Mouse (Mus musculus): ENCODE measurements around the gene Zfp273. TPM values are rescaled to one million over a fixed set of nuclear protein-coding genes. Genes with fewer than 3 reads are reported as not detected.
"Not testable (repeated sequence)": the region's sequence is repeated elsewhere in the genome, so short reads cannot be mapped to it uniquely, and the experiment has no call there.

Gene Zfp273
- 8.0 and 9.2 TPM in 2 replicates for polyA plus RNA-seq (2016; fragmentation: Nextera tagmentation; extraction: Ambion mirVana)

DNA sequence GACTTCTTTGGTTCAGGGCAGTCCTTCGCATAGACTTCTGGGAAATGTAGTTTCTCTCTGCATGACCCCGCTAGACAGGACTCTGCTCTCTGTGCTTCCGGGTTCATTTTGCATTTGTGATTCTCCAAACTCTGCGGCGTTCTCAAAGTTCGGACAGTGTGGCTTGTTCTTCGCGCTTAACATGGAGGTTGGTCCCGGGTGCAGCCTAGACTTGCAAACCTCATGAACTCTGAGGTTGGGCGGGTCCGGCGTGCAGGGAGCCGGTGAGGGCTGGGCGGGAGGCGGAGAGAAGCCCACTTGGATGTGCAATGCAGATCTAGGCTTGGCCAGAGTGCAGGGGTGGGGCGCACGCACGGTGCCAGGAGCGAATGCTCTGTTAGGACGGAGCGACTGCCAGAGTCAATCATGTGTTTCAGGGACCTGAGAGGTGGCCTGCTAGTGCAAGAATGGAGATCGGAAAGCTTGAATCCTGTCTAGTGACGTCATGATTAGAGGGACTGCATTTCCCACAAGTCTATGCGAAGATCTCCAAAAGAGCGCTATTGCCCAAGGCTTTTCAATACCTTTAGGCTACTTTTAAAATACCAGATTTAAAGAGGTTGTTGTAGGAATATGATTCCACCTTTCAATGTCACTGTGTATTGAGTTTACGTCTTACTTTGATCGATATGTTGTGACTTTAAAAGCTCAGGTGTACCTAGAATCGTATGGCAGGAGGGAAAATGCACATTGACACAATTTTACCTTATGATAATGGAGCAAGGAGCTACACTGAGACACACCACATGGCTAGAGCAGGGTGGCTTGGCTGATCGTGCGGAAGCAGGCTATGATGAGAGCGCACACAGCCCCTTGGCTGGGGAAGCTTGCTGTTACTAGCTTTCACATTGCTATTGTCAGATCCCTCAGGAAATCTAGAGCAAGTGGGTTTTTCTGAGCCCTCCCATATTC is at the start of gene Zfp273:
Gene Zfp273, plus strand, starts transcription at position 31 of the 951 bp plus-strand sequence.
- Histone ChIP-seq H3K4me3 (replicated peaks) (peak within 1 kb of the TSS; percentile 77), H3K9me3 (0 out of 2 replicates have a peak, but pooled peaks cover 13% of the 10 kb centered on the region), H3K9ac (replicated peaks) (peak within 1 kb of the TSS; percentile 64), H3K4me1 (replicated peaks) (no peaks in the 10 kb centered on the region), H3K4me2 (peak within 1 kb of the TSS; percentile 75), H3K27ac (peak within 1 kb of the TSS; percentile 89), H3K27me3 (no peaks in the 10 kb centered on the region), H3K36me3 (peaks cover 3% of the 10 kb centered on the region; the same call in 1 of the 2 replicates)
- WGBS: 6% methylated on average over 31 of the region's 31 CpGs
- ATAC-seq (ENCODE audit: insufficient number of reproducible peaks, insufficient read depth, low FRiP score, low TSS enrichment, low read depth): peak; percentile 97

- H3K27me3 ChIP-seq: no peaks in the 10 kb centered on the region
- H3K27ac ChIP-seq: peak within 1 kb of the TSS; percentile 62; the same call in 1 of the 2 replicates
- peak within 1 kb of the TSS; percentile 71 for H3K9ac ChIP-seq (replicated peaks)
- peak within 1 kb of the TSS; percentile 63 for H3K4me3 ChIP-seq (replicated peaks)
- peak; percentile 95 for ATAC-seq (ENCODE audit: insufficient number of reproducible peaks, insufficient read depth, low FRiP score, low TSS enrichment, low read depth)
- H3K9me3 ChIP-seq: 0 out of 2 replicates have a peak, but pooled peaks cover 7% of the 10 kb centered on the region
- no peaks in the 10 kb centered on the region; the same call in 1 of the 2 replicates for H3K4me1 ChIP-seq (replicated peaks)
- peak within 1 kb of the TSS; percentile 80 for H3K4me2 ChIP-seq
- no peaks in the 10 kb centered on the region for H3K36me3 ChIP-seq
- 9% methylated on average over 26 of the region's 26 CpGs for WGBS
Observed at GRCm38 (mm10) chr13:67779265-67780221, 34.0 kb upstream of the Zfp273 start, which contains the start of gene Zfp493. Gene Zfp493 (plus strand): TSS chr13:67779693.

- no peak for ATAC-seq (ENCODE audit: insufficient number of reproducible peaks, insufficient read depth, low FRiP score, low TSS enrichment, low read depth)
- Histone ChIP-seq H3K4me3 (replicated peaks) (no peak overlapping the region), H3K4me1 (replicated peaks) (no peaks in the 10 kb centered on the region), H3K9ac (replicated peaks) (no peak overlapping the region), H3K4me2 (no peak overlapping the region), H3K27me3 (no peaks in the 10 kb centered on the region), H3K27ac (no peak overlapping the region), H3K36me3 (peaks cover 8% of the 10 kb centered on the region), H3K9me3 (peaks cover 8% of the 10 kb centered on the region; the same call in 1 of the 2 replicates)
- WGBS: 93% methylated on average over 10 of the region's 10 CpGs
Observed at GRCm38 (mm10) chr13:67791921-67792455, 21.6 kb upstream of the Zfp273 start.

DNA sequence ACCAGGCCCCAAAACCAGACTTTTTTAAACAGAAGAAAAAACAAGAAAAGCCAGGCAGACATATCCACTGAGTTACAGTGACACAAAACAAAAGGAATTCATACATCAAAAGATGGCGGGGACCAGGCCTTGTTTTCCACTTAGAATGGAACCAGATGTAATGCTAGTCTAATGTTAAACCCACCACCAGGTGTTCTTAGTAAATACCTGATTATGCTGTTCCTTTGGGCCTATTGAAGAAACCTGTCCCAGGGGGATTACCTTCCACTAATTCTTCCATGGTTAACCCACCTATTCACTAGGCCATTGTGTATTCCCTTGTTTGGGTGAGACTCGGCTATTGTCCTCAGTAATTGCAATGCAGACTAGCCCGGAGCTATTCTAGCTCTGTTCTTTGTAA is 14.9 kb upstream of the Zfp273 start:
- Histone ChIP-seq H3K27ac (no peak overlapping the region), H3K4me1 (replicated peaks) (no peaks in the 10 kb centered on the region), H3K4me2 (no peak overlapping the region), H3K36me3 (no peaks in the 10 kb centered on the region), H3K9me3 (no peaks in the 10 kb centered on the region), H3K9ac (replicated peaks) (no peak overlapping the region), H3K27me3 (no peaks in the 10 kb centered on the region), H3K4me3 (replicated peaks) (no peak overlapping the region)
- ATAC-seq (ENCODE audit: insufficient number of reproducible peaks, insufficient read depth, low FRiP score, low TSS enrichment, low read depth): no peak
- 82% methylated on average over 3 of the region's 3 CpGs for WGBS

DNA sequence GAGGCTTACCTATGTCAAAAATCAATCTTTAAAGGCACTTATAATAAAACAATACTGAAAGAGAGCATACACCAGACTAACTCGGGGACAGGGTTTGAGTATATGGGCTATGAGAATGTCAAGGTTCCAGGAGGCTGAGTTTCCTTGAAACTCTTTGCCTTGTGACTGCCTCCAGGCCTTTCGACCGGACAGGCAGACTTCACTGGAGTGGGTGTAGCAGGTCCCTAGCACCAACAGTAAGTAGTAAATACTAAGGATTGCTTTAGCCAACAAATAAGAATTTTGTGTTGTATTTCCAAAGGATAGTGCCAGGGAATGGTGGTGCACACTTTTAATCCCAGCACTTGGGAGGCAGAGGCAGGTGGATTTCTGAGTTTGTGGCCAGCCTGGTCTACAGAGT is 14.4 kb upstream of the Zfp273 start:
- H3K9me3 ChIP-seq; H3K9ac ChIP-seq (replicated peaks); ATAC-seq (ENCODE audit: insufficient number of reproducible peaks, insufficient read depth, low FRiP score, low TSS enrichment, low read depth); H3K4me1 ChIP-seq (replicated peaks); H3K4me2 ChIP-seq; H3K27me3 ChIP-seq; H3K27ac ChIP-seq; H3K4me3 ChIP-seq (replicated peaks); H3K36me3 ChIP-seq: not testable (repeated sequence)
- WGBS: 89% methylated on average over 3 of the region's 3 CpGs

GRCm38 (mm10) chr13:67811651-67812210 is 1.8 kb upstream of the Zfp273 start:
- Histone ChIP-seq H3K9ac (replicated peaks) (no peak overlapping the region), H3K27me3 (no peaks in the 10 kb centered on the region), H3K4me2 (no peak overlapping the region), H3K27ac (no peak overlapping the region), H3K9me3 (0 out of 2 replicates have a peak, but pooled peaks cover 7% of the 10 kb centered on the region), H3K4me3 (replicated peaks) (no peak overlapping the region), H3K4me1 (replicated peaks) (no peaks in the 10 kb centered on the region), H3K36me3 (no peaks in the 10 kb centered on the region; the same call in 1 of the 2 replicates)
- ATAC-seq (ENCODE audit: insufficient number of reproducible peaks, insufficient read depth, low FRiP score, low TSS enrichment, low read depth): no peak
- 60% methylated on average over 1 of the region's 1 CpGs for WGBS

DNA sequence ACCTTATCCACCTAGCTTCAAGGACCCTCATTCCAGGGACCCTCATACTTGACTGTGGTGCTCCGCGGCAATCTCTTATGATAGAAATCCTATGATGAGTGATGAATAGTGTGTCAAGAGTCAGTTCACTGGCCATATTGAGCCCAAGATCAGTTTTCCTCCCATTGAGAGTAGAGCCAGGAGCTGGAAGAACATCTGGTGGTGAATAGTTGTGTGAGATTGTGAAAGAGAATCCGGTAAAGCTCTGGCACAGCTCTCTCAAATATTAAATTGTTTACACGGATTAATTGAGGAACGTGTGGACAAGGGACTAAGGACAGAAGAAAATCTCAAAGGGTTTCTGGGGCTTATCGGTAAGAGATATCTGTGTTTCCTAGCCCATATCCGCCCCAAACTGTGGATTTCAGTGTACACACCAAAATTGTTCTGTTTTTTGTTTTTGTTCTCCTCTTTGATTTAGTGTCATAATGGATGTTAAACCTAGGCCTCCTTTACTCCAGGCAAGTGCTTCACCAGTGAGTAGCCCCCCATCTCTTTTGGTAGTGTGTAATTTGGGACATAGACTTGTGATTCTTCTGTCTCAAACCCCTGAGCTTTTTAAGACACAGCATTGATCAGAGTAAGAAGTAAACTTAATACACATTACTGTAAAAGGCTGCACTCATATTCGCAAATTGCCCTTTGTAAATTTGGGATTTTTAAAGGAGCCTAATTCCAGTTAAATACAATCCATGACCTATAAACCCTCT is 405 bp upstream of the Zfp273 start:
- H3K36me3 ChIP-seq: peaks cover 3% of the 10 kb centered on the region; the same call in 1 of the 2 replicates
- H3K4me2 ChIP-seq: peak overlapping the region; percentile 75; the same call in 1 of the 2 replicates
- no peaks in the 10 kb centered on the region for H3K27me3 ChIP-seq
- H3K27ac ChIP-seq: peak overlapping the region; percentile 89; the same call in 1 of the 2 replicates
- ATAC-seq (ENCODE audit: insufficient number of reproducible peaks, insufficient read depth, low FRiP score, low TSS enrichment, low read depth): peak; percentile 5; the same call in 1 of the 2 replicates
- 0 out of 2 replicates have a peak, but pooled peaks cover 10% of the 10 kb centered on the region for H3K9me3 ChIP-seq
- H3K4me1 ChIP-seq (replicated peaks): no peaks in the 10 kb centered on the region
- WGBS: 80% methylated on average over 8 of the region's 8 CpGs
- H3K9ac ChIP-seq (replicated peaks): no peak overlapping the region
- H3K4me3 ChIP-seq (replicated peaks): peak overlapping the region; percentile 77

DNA sequence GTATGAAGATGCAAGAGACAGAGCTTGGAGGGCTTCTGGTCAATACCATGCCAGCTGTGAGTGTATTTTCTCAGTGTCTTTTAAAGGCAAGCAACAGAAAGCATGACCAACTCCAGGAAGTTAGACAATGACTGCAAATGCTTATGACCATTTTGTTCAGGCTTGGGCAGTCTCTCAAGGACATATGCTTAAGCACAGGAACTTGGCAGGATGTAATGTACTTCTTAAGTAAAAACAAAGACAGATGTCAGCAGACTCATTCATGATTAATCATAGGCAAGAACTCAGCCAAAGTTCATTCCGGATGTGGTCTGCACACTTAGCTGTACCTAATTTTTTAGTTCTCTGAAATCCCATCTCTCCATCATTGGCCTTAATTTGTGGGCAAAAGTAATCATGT is 5.1 kb downstream of the Zfp273 start:
- Histone ChIP-seq H3K4me2 (no peak overlapping the region), H3K9me3 (0 out of 2 replicates have a peak, but pooled peaks cover 22% of the 10 kb centered on the region), H3K27me3 (no peaks in the 10 kb centered on the region), H3K4me3 (replicated peaks) (no peak overlapping the region), H3K27ac (no peak overlapping the region), H3K9ac (replicated peaks) (no peak overlapping the region), H3K4me1 (replicated peaks) (no peaks in the 10 kb centered on the region), H3K36me3 (peaks cover 24% of the 10 kb centered on the region; the same call in 1 of the 2 replicates)
- 96% methylated on average over 1 of the region's 1 CpGs for WGBS
- no peak for ATAC-seq (ENCODE audit: insufficient number of reproducible peaks, insufficient read depth, low FRiP score, low TSS enrichment, low read depth)

GRCm38 (mm10) chr13:67830911-67831336 is 17.4 kb downstream of the Zfp273 start, which contains the start of gene Gm10037:
Gene Gm10037 (plus strand): TSS chr13:67831106.
- H3K4me3 ChIP-seq (replicated peaks): peak within 1 kb of the TSS; percentile 51
- H3K36me3 ChIP-seq: peaks cover 8% of the 10 kb centered on the region
- peak within 1 kb of the TSS; percentile 61 for H3K9ac ChIP-seq (replicated peaks)
- H3K27ac ChIP-seq: no peak within 1 kb of the TSS
- no peaks in the 10 kb centered on the region for H3K27me3 ChIP-seq
- 2% methylated on average over 14 of the region's 14 CpGs for WGBS
- peak within 1 kb of the TSS; percentile 61 for H3K4me2 ChIP-seq
- ATAC-seq (ENCODE audit: insufficient number of reproducible peaks, insufficient read depth, low FRiP score, low TSS enrichment, low read depth): peak; percentile 76
- H3K9me3 ChIP-seq: peaks cover 7% of the 10 kb centered on the region; the same call in 1 of the 2 replicates
- no peaks in the 10 kb centered on the region for H3K4me1 ChIP-seq (replicated peaks)

Data from limb, embryonic 12.5 days (tissue).